In the genomic region with DNA sequence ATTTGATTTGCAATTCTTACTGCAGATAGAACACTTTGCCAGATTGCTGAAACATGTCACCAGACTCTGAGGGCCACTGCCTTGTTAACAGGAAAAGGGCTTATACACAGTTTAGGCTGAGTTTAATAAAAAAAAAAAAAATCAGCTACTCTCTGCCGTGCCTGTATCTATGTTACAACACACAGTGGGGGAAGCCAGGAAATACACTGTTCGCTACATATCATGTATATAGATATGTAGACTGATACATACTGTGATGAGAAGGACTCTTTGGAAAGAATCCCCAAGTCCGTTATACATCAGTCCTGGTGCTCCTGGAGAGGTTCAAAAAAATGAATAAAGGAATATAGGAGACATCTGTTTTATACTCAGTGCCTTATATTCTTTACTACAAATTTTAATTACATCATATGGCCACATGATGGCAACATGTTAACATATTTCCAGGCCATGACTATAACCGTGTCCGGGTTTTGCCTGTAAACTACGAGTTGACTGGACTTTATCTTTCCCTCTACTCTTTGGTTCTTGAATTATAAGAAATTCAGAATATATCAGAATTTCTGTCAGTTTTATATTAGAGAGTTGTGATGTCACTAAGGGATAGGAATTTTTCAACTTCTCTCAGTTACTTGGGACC, we compare ENCODE assay signal across 8 mouse cellular contexts.
DNase-seq lines count a peak whose midpoint lies in the region; ATAC-seq and TF ChIP-seq lines count a peak whose summit lies in the region.

No protein-coding gene starts in this region.

- 34% methylated on average over 6 of the region's 6 CpGs for WGBS in liver, adult 2 months
- 43% methylated on average over 6 of the region's 6 CpGs for WGBS in liver, embryonic 12.5 days (ENCODE audit: insufficient replicate concordance)
- 28% methylated on average over 6 of the region's 6 CpGs for WGBS in midbrain, postnatal 0 days

- H3K4me1 ChIP-seq in liver, adult 2 months (ENCODE audit: control insufficient read depth, insufficient read depth, low read length) = no peaks in the 10 kb centered on the region
- H3K4me1 ChIP-seq in liver, embryonic 12.5 days = no peaks in the 10 kb centered on the region
- no peaks in the 10 kb centered on the region for H3K4me1 ChIP-seq in midbrain, postnatal 0 days (ENCODE audit: insufficient read depth, low read length)

- intact Hi-C loops in gastrocnemius, postnatal 36 days (cut with DNase I) = no loop called here

- no peaks in the 10 kb centered on the region for H3K79me2 ChIP-seq in liver, adult 2 months (ENCODE audit: control insufficient read depth, insufficient read depth, low read length)

- TF ChIP-seq POLR2A in liver, adult 2 months (IDR thresholded peaks at IDR 0.05; ENCODE audit: extremely low read depth, insufficient read depth, low read length) = no peak

- no peak for ATAC-seq in liver, embryonic 12.5 days
- ATAC-seq in midbrain, postnatal 0 days (ENCODE audit: low FRiP score) = peak; percentile 69; the same call in 1 of the 2 replicates

- no peak overlapping the region for H3K27ac ChIP-seq in liver, adult 2 months (replicated peaks; ENCODE audit: insufficient read depth, low read depth, low read length)
- no peak overlapping the region for H3K27ac ChIP-seq in liver, embryonic 12.5 days
- H3K27ac ChIP-seq in midbrain, postnatal 0 days (ENCODE audit: low read depth, low read length) = no peak overlapping the region

- 0 out of 2 replicates have a peak, but pooled peaks have one; percentile 15 for TF ChIP-seq CTCF in liver, adult 2 months (IDR thresholded peaks at IDR 0.05; ENCODE audit: low read depth, low read length)
- peak; percentile 71 for TF ChIP-seq CTCF in midbrain, postnatal 0 days (IDR thresholded peaks at IDR 0.05)

- peak; percentile 36 for DNase-seq in liver, adult 2 months (ENCODE audit: extremely low read depth, low read depth, low spot score)
- DNase-seq in c-Kit-positive CD71-negative TER-119-negative erythroid progenitor cells, embryonic 14.5 days (ENCODE audit: low read depth) = peak; percentile 9
- DNase-seq in hindlimb bud, embryonic 11.5 days (ENCODE audit: extremely low spot score, low read depth, low spot score) = peak; percentile 8
- DNase-seq in midbrain, postnatal 0 days (ENCODE audit: low spot score) = peak; percentile 75
- no peak for DNase-seq in adrenal gland, postnatal 4 days (ENCODE audit: low spot score in 2 of 2)
- no peak for DNase-seq in thymus, adult 18-20 months
- DNase-seq in gastrocnemius, postnatal 36 days = no peak

- H3K4me2 ChIP-seq in liver, embryonic 12.5 days = no peak overlapping the region
- H3K4me2 ChIP-seq in midbrain, postnatal 0 days (ENCODE audit: low read depth, low read length, poor library complexity, severe bottlenecking) = no peak overlapping the region

- no peak overlapping the region for H3K4me3 ChIP-seq in liver, adult 2 months (ENCODE audit: insufficient read depth, low read depth, low read length)
- no peak overlapping the region for H3K4me3 ChIP-seq in liver, embryonic 12.5 days
- H3K4me3 ChIP-seq in midbrain, postnatal 0 days (ENCODE audit: low read depth, low read length) = no peak overlapping the region

- no peak overlapping the region for H3K9ac ChIP-seq in liver, adult 2 months (ENCODE audit: low read depth, low read length)
- no peak overlapping the region for H3K9ac ChIP-seq in liver, embryonic 12.5 days
- no peak overlapping the region for H3K9ac ChIP-seq in midbrain, postnatal 0 days (replicated peaks; ENCODE audit: low read length, poor library complexity, severe bottlenecking)

- H3K36me3 ChIP-seq in liver, adult 2 months (ENCODE audit: control insufficient read depth, insufficient read depth, low read length) = no peaks in the 10 kb centered on the region
- H3K36me3 ChIP-seq in liver, embryonic 12.5 days = no peaks in the 10 kb centered on the region
- peaks cover 12% of the 10 kb centered on the region for H3K36me3 ChIP-seq in midbrain, postnatal 0 days (ENCODE audit: insufficient read depth, low read length)

- H3K9me3 ChIP-seq in liver, embryonic 12.5 days (replicated peaks) = no peaks in the 10 kb centered on the region
- H3K9me3 ChIP-seq in midbrain, postnatal 0 days (ENCODE audit: low read length) = no peaks in the 10 kb centered on the region

- no peaks in the 10 kb centered on the region for H3K27me3 ChIP-seq in liver, adult 2 months (ENCODE audit: control insufficient read depth, insufficient read depth, low read length)
- no peaks in the 10 kb centered on the region for H3K27me3 ChIP-seq in liver, embryonic 12.5 days (replicated peaks)
- no peaks in the 10 kb centered on the region for H3K27me3 ChIP-seq in midbrain, postnatal 0 days (ENCODE audit: insufficient read depth, low read length)

Comparison
In these comparisons a context has a peak if more than half of its experiments do, and no peak if none do; other contexts are left out.
1. DNase-seq: peak in liver, adult 2 months (single experiment), c-Kit-positive CD71-negative TER-119-negative erythroid progenitor cells, embryonic 14.5 days (single experiment), hindlimb bud, embryonic 11.5 days (single experiment) and midbrain, postnatal 0 days (single experiment); none in adrenal gland, postnatal 4 days (0 of 2), thymus, adult 18-20 months (0 of 2) and gastrocnemius, postnatal 36 days (0 of 2).